Mouse (Mus musculus) liver, embryonic 11.5 days (tissue): Measurements from ENCODE around the gene Pkd1. TPM values are rescaled to one million over a fixed set of nuclear protein-coding genes. Genes with fewer than 3 reads are reported as not detected.

Experiments
- ATAC-seq: fragments of 200-750 bp; cut with Nextera tagmentation; replicated peaks from 2 replicates; pipeline ENCODE4 v1.8.0; 2017; ENCODE audit warnings: moderate number of reproducible peaks, mild to moderate bottlenecking, moderate TSS enrichment, moderate library complexity; ENCODE audit not compliant: low FRiP score
- DNase-seq: peaks from one replicate; pipeline ENCODE4 v3.0.0-alpha.2; 2017; ENCODE audit warnings: low spot score
- H3K27ac ChIP-seq: fragments of 300-500 bp; sonication (generic); 2 replicates; pipeline ENCODE4 v1.5.1; 2014; ENCODE audit warnings: mild to moderate bottlenecking, low read depth, low read length, control low read depth
- H3K27me3 ChIP-seq: fragments of 300-500 bp; sonication (generic); replicated peaks from 2 replicates; pipeline ENCODE4 v1.6.1; 2014; ENCODE audit warnings: low read length, mixed read lengths; ENCODE audit not compliant: control insufficient read depth, insufficient read depth
- H3K36me3 ChIP-seq: fragments of 300-500 bp; sonication (generic); 2 replicates; pipeline ENCODE4 v1.6.1; 2014; ENCODE audit warnings: mild to moderate bottlenecking, low read length, moderate library complexity, mixed read lengths; ENCODE audit not compliant: control insufficient read depth, insufficient read depth
- H3K4me1 ChIP-seq: fragments of 300-500 bp; sonication (generic); replicated peaks from 2 replicates; pipeline ENCODE4 v1.6.1; 2014; ENCODE audit warnings: low read length, mixed read lengths; ENCODE audit not compliant: control insufficient read depth, insufficient read depth
- H3K4me2 ChIP-seq: fragments of 300-500 bp; sonication (generic); 2 replicates; pipeline ENCODE4 v1.6.1; 2014; ENCODE audit warnings: mild to moderate bottlenecking, control low read depth, moderate library complexity
- H3K4me3 ChIP-seq: fragments of 300-500 bp; sonication (generic); 2 replicates; pipeline ENCODE4 v1.5.1; 2014; ENCODE audit warnings: low read depth, low read length, control low read depth
- H3K9ac ChIP-seq: fragments of 300-500 bp; sonication (generic); 2 replicates; pipeline ENCODE4 v1.6.1; 2014; ENCODE audit warnings: low read depth, low read length, control low read depth
- H3K9me3 ChIP-seq: fragments of 300-500 bp; sonication (generic); 2 replicates; pipeline ENCODE4 v1.6.1; 2016; ENCODE audit warnings: low read length, inconsistent platforms, mixed read lengths; ENCODE audit not compliant: control insufficient read depth
- WGBS: fragments of 180-500 bp; shearing (Covaris S2); extraction: QIAGEN DNeasy Blood & Tissue Kit; methylation state at CpG from one replicate; pipeline ENCODE4 v1.1.7; 2014; 5-methylcytosine and 5-hydroxymethylcytosine counted together
- polyA plus RNA-seq: library from polyadenylated mRNA; unstranded; fragments of >200 nt; fragmentation: Nextera tagmentation; extraction: Ambion mirVana; gene quantifications from 2 replicates; pipeline ENCODE4 v1.2.1, GENCODE M21; 2014

Pkd1 gene
- polyA plus RNA-seq, 1 experiment from 2014 or later: 12.2 TPM

DNA sequence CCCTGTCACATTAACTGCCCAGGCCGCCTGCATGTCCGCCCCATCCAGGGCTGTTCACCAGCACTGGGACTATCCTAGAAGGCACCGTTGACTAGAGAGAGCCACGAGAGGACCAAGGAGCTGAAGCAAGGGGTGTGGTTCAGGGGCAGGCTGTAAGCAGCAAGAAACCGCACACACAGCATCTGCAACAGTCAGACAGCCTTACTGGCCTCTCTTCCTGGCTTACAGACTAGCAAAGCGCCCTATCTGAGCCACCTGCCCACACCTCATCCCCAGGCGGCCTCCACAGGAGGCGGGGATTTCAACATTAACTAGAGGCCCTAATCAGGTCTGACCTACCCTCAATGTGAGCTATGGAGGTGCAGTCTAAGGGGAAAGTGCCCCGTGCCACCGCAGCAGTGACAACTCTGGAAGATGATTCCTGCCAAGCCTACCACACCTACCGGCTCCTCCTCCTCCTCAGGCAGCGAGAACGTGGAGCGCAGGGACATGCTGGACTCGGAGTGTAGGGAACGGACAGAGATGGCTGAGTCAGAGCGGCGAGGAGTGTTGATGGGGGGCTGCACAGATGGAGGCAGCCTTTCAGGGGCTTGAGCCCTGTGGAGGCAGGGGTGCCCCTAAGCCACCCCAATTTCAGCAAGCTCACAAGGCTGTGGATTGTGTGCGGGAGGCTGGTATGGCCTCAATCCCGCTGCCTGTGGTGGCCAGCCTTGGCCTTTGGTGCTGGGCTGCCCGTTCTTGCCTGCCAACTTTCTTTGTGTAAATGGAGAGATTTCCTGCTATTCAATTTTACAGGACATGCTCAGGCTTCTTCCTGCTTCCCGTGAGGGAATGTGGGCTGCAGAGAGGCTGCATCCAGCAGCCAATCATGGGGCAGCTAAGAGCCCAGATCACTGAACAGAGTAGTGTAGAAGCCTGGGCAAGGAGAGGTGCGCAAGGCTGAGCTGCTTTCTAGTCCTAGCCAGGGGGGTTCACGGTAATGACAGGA is 35.1 kb upstream of the Pkd1 start:
- Histone ChIP-seq H3K4me2 (no peak overlapping the region), H3K36me3 (peaks cover 39% of the 10 kb centered on the region), H3K4me1 (no peaks in the 10 kb centered on the region), H3K9me3 (no peaks in the 10 kb centered on the region), H3K9ac (no peak overlapping the region), H3K27me3 (no peaks in the 10 kb centered on the region), H3K27ac (no peak overlapping the region), H3K4me3 (no peak overlapping the region)
- DNase-seq (no peak), ATAC-seq (peak; percentile 53)
- 85% methylated on average over 24 of the region's 24 CpGs for WGBS

DNA sequence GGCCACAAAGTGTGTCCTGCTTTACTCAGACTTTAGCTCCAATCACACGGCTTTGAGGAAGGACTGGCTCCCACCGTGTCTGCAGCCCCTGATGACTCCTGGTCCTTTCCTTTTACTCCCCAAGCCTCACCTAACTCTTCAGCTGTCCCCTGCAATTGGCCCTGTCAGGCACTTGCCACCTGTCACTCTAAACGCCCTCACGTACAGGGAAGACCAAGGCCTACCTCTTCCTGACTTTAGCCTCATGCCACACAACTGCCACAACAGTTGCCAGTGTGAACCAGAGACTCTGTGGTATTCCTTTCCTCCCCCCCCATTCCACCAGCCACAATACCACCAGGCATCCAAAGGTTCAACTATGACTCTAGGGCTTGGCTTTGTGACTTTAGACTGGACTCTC is 29.2 kb upstream of the Pkd1 start:
- WGBS: 83% methylated on average over 4 of the region's 4 CpGs
- DNase-seq (no peak), ATAC-seq (no peak)
- H3K4me2 ChIP-seq: no peak overlapping the region
- H3K4me3 ChIP-seq: no peak overlapping the region
- H3K9me3 ChIP-seq: no peaks in the 10 kb centered on the region
- no peaks in the 10 kb centered on the region for H3K4me1 ChIP-seq
- H3K36me3 ChIP-seq: peaks cover 20% of the 10 kb centered on the region
- H3K27me3 ChIP-seq: no peaks in the 10 kb centered on the region
- H3K9ac ChIP-seq: no peak overlapping the region
- H3K27ac ChIP-seq: no peak overlapping the region

DNA sequence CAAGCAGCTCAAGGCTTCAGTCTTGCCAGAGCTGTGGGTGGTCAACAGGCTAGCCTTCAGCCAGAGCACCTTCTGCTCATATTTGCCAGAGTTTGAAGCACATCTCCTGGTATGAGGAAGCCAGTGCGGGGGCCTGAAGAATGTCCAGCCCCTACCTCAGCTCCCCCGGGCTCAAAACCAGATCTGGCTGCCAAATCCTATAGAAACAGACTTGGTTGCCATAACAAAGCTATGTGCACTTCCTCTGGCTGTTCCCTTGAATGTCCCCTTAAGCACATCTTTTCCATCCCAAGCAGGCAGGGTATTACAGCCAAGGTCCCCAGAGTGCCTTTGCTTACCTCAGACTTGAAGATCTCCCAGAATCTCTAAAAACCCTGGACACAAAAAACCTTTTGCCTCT is 24.9 kb upstream of the Pkd1 start:
- 89% methylated on average over 2 of the region's 2 CpGs for WGBS
- Histone ChIP-seq H3K27me3 (no peaks in the 10 kb centered on the region), H3K4me3 (no peak overlapping the region), H3K9ac (no peak overlapping the region), H3K4me2 (no peak overlapping the region), H3K27ac (no peak overlapping the region), H3K4me1 (peaks cover 13% of the 10 kb centered on the region), H3K36me3 (peaks cover 10% of the 10 kb centered on the region), H3K9me3 (no peaks in the 10 kb centered on the region)
- ATAC-seq (no peak), DNase-seq (no peak)

DNA sequence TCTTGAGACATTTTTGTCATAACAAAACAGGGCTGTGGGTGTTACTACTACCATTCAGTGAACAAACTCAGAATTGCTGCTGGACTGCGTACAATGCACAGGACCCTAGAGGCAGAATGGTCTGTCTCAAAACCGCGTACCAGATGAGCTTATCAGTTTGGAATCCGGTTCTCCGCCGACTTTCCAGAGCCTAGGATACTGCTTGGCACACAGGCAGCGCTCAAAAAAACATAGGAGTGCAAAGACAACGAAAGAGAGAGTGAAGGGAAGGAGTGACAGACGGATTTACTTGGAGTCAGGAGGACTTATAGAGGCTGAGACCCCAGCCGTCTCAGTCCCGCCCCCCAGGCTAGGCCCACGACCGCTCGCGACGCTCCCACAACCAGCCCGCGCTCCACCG is 22.3 kb upstream of the Pkd1 start:
- H3K4me1 ChIP-seq: peaks cover 21% of the 10 kb centered on the region
- ATAC-seq: no peak; the same call in 1 of the 2 replicates

DNA sequence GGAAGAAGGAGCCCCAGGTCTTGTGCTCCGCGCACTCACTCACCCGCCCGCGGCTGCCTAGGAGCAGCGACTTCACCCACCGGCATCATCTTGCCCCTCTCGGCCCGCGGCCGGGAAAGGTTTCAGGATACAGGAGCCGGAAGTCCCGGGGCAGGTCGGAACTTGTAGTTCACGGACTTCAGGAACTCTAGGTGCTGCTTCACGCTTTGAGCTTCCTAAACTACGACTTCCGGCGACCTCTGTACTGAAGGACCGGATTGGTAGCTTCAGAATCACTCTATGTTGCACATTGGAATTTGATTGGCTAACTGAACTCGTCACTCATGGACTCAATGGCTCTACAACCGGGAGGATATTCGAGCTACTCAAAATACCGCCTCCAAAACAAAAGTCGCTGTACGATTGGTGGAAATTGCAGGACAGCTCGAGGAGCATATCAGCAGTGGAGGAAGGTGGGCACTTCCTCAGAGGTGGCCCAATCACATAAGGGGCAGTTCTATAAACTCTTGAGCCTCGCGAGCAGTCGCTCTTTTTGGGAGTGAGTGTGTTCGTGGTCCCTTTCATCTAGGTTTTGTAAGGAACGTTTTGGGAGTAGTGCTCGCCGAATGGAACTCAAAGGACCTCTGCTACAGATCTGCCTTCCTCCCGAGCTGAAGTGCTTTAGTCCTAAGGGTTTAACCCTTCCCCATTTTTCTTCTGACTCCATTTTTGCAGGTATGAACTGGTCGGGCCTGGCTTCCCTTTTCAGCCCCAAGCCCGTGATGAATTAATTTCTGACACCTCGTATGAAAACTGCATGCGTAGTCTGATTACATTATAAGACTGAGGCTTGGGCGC is 21.7 kb upstream of the Pkd1 start, which contains the start of gene Traf7:
Gene Traf7 (minus strand): TSS at position 216 of the 837 bp plus-strand sequence.
- peak; percentile 93 for ATAC-seq
- H3K4me1 ChIP-seq: peaks cover 24% of the 10 kb centered on the region
- no peaks in the 10 kb centered on the region for H3K27me3 ChIP-seq
- peak within 1 kb of the TSS; percentile 95 for H3K9ac ChIP-seq
- under 1% methylated on average over 40 of the region's 40 CpGs for WGBS
- H3K27ac ChIP-seq: peak within 1 kb of the TSS; percentile 97
- H3K4me2 ChIP-seq: peak within 1 kb of the TSS; percentile 94
- H3K4me3 ChIP-seq: peak within 1 kb of the TSS; percentile 91
- peaks cover 10% of the 10 kb centered on the region for H3K36me3 ChIP-seq
- peak; percentile 88 for DNase-seq
- H3K9me3 ChIP-seq: no peaks in the 10 kb centered on the region

More for the DNA sequence above, 22.3 kb upstream of the Pkd1 start:
- H3K4me3 ChIP-seq: peak overlapping the region; percentile 91
- no peaks in the 10 kb centered on the region for H3K9me3 ChIP-seq
- DNase-seq: no peak
- H3K27me3 ChIP-seq: no peaks in the 10 kb centered on the region
- under 1% methylated on average over 19 of the region's 19 CpGs for WGBS
- peak overlapping the region; percentile 72 for H3K9ac ChIP-seq
- H3K27ac ChIP-seq: peak overlapping the region; percentile 42; the same call in 1 of the 2 replicates
- peak overlapping the region; percentile 79 for H3K4me2 ChIP-seq
- peaks cover 10% of the 10 kb centered on the region for H3K36me3 ChIP-seq

DNA sequence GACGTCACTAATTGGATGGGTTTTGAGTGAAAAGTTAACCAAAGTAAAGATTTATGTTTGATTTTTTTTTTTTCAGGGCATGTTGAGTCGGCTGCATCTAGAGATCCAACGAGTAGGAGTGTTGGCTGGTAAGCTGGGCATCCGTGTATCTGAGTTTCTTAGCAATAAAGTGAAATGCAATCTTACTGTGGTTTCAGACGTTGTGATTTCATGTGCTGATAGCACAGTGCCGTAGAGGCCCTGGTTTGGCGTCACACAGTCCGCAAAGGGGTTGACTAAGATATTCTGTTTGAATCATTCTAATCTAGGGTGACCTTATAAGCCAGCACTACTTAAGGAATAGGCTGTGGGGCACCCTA is 21.1 kb upstream of the Pkd1 start:
- ATAC-seq (no peak), DNase-seq (no peak)
- Histone ChIP-seq H3K4me3 (peak overlapping the region; percentile 91), H3K4me2 (peak overlapping the region; percentile 94), H3K9ac (peak overlapping the region; percentile 95), H3K4me1 (peaks cover 29% of the 10 kb centered on the region), H3K27ac (peak overlapping the region; percentile 97), H3K36me3 (peaks cover 10% of the 10 kb centered on the region), H3K9me3 (no peaks in the 10 kb centered on the region), H3K27me3 (no peaks in the 10 kb centered on the region)
- 0% methylated on average over 8 of the region's 8 CpGs for WGBS

DNA sequence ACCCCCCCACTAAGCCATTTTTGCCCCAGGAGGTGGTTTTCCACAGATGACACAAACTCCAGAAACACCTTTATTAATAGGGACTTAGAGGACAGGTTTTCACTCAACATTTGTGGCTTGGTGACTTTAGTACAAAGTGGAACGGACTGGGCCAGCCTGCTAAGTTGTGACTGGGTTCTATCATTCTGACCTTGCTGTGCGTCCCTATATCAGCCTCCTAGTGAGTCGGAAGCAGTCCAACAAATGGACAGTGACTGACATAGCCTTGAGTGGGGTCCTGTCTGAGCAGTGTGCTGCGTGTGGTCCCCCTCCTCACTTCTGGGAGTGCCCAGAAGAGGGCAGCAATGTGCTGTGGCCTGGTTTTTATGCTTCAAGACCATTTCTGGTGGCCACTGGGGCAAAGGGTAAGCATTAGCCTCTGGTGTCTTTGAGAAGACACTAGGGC is 20.6 kb upstream of the Pkd1 start:
- Histone ChIP-seq H3K9me3 (no peaks in the 10 kb centered on the region), H3K9ac (peak overlapping the region; percentile 95), H3K27ac (peak overlapping the region; percentile 97), H3K36me3 (peaks cover 10% of the 10 kb centered on the region), H3K4me2 (peak overlapping the region; percentile 94), H3K27me3 (no peaks in the 10 kb centered on the region), H3K4me1 (peaks cover 29% of the 10 kb centered on the region), H3K4me3 (peak overlapping the region; percentile 91)
- WGBS: under 1% methylated on average over 4 of the region's 4 CpGs
- peak; percentile 65 for DNase-seq
- no peak for ATAC-seq

DNA sequence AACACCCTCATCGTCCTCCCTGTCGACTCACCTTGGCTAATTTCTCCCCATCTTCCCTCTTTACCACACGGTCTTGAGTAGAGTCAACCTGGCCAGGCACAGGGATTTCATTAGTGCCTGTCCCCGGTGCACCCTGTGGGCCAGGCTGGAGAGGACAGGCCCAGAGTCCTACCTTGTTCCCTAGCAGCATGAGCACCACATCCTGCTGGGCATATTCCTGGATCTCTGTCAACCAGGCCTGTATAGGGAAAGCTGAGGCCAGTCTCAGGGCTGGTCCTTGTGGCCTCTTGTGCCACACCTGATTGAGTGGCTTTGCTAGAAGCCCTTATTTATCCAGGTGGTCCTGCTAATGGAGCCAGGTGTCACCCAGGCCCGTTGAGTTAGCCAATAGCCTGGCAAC is 19.8 kb upstream of the Pkd1 start:
- H3K4me1 ChIP-seq: peaks cover 29% of the 10 kb centered on the region
- 15% methylated on average over 5 of the region's 5 CpGs for WGBS

More for the DNA sequence above, 19.8 kb upstream of the Pkd1 start:
- peak overlapping the region; percentile 91 for H3K4me3 ChIP-seq
- no peaks in the 10 kb centered on the region for H3K27me3 ChIP-seq
- peak overlapping the region; percentile 97 for H3K27ac ChIP-seq
- peak overlapping the region; percentile 94 for H3K4me2 ChIP-seq
- H3K36me3 ChIP-seq: peaks cover 10% of the 10 kb centered on the region
- ATAC-seq (no peak), DNase-seq (no peak)
- H3K9ac ChIP-seq: peak overlapping the region; percentile 95
- no peaks in the 10 kb centered on the region for H3K9me3 ChIP-seq
